Comparison of ENCODE assay signal across 7 mouse cellular contexts in genomic region chr6:28423767-28424695, GRCm38 (mm10). TPM values are rescaled to one million over a fixed set of nuclear protein-coding genes. Genes with fewer than 3 reads are reported as not detected.
DNase-seq lines count a peak whose midpoint lies in the region; ATAC-seq lines count a peak whose summit lies in the region.

No protein-coding gene starts in this region.

- peak overlapping the region; percentile 66 for H3K27ac ChIP-seq in intestine, embryonic 16.5 days (ENCODE audit: low read length)
- H3K27ac ChIP-seq in limb, embryonic 13.5 days, result peak overlapping the region; percentile 84
- H3K27ac ChIP-seq in midbrain, embryonic 13.5 days, result peak overlapping the region; percentile 86

- peaks cover 5% of the 10 kb centered on the region; the same call in 1 of the 2 replicates for H3K36me3 ChIP-seq in intestine, embryonic 16.5 days (ENCODE audit: control insufficient read depth, insufficient read depth, low read length)
- H3K36me3 ChIP-seq in limb, embryonic 13.5 days, result peaks cover 28% of the 10 kb centered on the region
- H3K36me3 ChIP-seq in midbrain, embryonic 13.5 days, result peaks cover 26% of the 10 kb centered on the region

- no peaks in the 10 kb centered on the region for H3K9me3 ChIP-seq in intestine, embryonic 16.5 days (ENCODE audit: control insufficient read depth, low read length)
- no peaks in the 10 kb centered on the region for H3K9me3 ChIP-seq in limb, embryonic 13.5 days
- no peaks in the 10 kb centered on the region for H3K9me3 ChIP-seq in midbrain, embryonic 13.5 days

- peak overlapping the region; percentile 75 for H3K4me2 ChIP-seq in intestine, embryonic 16.5 days (ENCODE audit: low read depth, low read length)
- H3K4me2 ChIP-seq in limb, embryonic 13.5 days (replicated peaks), result peak overlapping the region; percentile 71
- H3K4me2 ChIP-seq in midbrain, embryonic 13.5 days (replicated peaks), result peak overlapping the region; percentile 68

- DNase-seq in adrenal gland, adult 18-20 months (ENCODE audit: low spot score in 2 of 2), result peak; percentile 56 to 61
- DNase-seq in cerebellum, postnatal 36 days, result peak; percentile 66 to 69
- peak; percentile 51 for DNase-seq in gastrocnemius, postnatal 10 days
- peak; percentile 70 to 76 for DNase-seq in spleen, postnatal 10 days (ENCODE audit: low spot score in 2 of 2)

- peak overlapping the region; percentile 95 for H3K4me3 ChIP-seq in intestine, embryonic 16.5 days (ENCODE audit: low read length)
- H3K4me3 ChIP-seq in limb, embryonic 13.5 days, result peak overlapping the region; percentile 94
- peak overlapping the region; percentile 87 for H3K4me3 ChIP-seq in midbrain, embryonic 13.5 days (replicated peaks)

- H3K27me3 ChIP-seq in intestine, embryonic 16.5 days (replicated peaks; ENCODE audit: control insufficient read depth, insufficient read depth, low read length), result no peaks in the 10 kb centered on the region
- H3K27me3 ChIP-seq in limb, embryonic 13.5 days, result no peaks in the 10 kb centered on the region
- no peaks in the 10 kb centered on the region for H3K27me3 ChIP-seq in midbrain, embryonic 13.5 days

- 7% methylated on average over 44 of the region's 46 CpGs for WGBS in intestine, embryonic 16.5 days
- 15% methylated on average over 30 of the region's 46 CpGs for WGBS in limb, embryonic 13.5 days
- whole genome bisulfite sequencing in midbrain, embryonic 13.5 days, result 16% methylated on average over 34 of the region's 46 CpGs

- peaks cover 29% of the 10 kb centered on the region for H3K4me1 ChIP-seq in intestine, embryonic 16.5 days (ENCODE audit: control insufficient read depth, insufficient read depth, low read length)
- peaks cover 40% of the 10 kb centered on the region for H3K4me1 ChIP-seq in limb, embryonic 13.5 days
- peaks cover 46% of the 10 kb centered on the region for H3K4me1 ChIP-seq in midbrain, embryonic 13.5 days (replicated peaks)

- peak; percentile 41 for ATAC-seq in intestine, embryonic 16.5 days
- peak; percentile 48 for ATAC-seq in limb, embryonic 13.5 days (ENCODE audit: low FRiP score, low read depth)
- ATAC-seq in midbrain, embryonic 13.5 days, result peak; percentile 59

- peak overlapping the region; percentile 98 for H3K9ac ChIP-seq in intestine, embryonic 16.5 days (ENCODE audit: low read depth, low read length)
- peak overlapping the region; percentile 95 for H3K9ac ChIP-seq in limb, embryonic 13.5 days
- H3K9ac ChIP-seq in midbrain, embryonic 13.5 days (replicated peaks), result peak overlapping the region; percentile 94

RNA-seq across cellular contexts. Expression of gene Arf5, which starts 0.7 kb away (rescaled TPM):
- 100 to 1,000 TPM; 139 to 163 TPM for total RNA-seq in adrenal gland, adult 18-20 months (2021)
- total RNA-seq in gastrocnemius, postnatal 10 days (2021), result 100 to 1,000 TPM; 116 to 124 TPM
- 271 and 273 TPM in 2 replicates for polyA plus RNA-seq in intestine, embryonic 16.5 days (2015; fragmentation: Nextera tagmentation; extraction: Ambion mirVana)
- polyA plus RNA-seq in limb, embryonic 13.5 days (2015; fragmentation: Nextera tagmentation; extraction: Ambion mirVana), result 384 and 392 TPM in 2 replicates
- polyA plus RNA-seq in midbrain, embryonic 13.5 days (2015; fragmentation: Nextera tagmentation; extraction: Ambion mirVana), result 357 and 363 TPM in 2 replicates

RNA-seq across cellular contexts. Expression of gene Fscn3, which starts 3.6 kb away (rescaled TPM):
- not detected for total RNA-seq in adrenal gland, adult 18-20 months (2021)
- not detected for total RNA-seq in gastrocnemius, postnatal 10 days (2021)
- 0.07 TPM in 1 of 2 replicates, not detected in the other for polyA plus RNA-seq in intestine, embryonic 16.5 days (2015; fragmentation: Nextera tagmentation; extraction: Ambion mirVana)
- polyA plus RNA-seq in limb, embryonic 13.5 days (2015; fragmentation: Nextera tagmentation; extraction: Ambion mirVana), result not detected in 2 replicates
- 0.16 TPM in 1 of 2 replicates, not detected in the other for polyA plus RNA-seq in midbrain, embryonic 13.5 days (2015; fragmentation: Nextera tagmentation; extraction: Ambion mirVana)

RNA-seq across cellular contexts. Expression of gene Gcc1, which starts 4.2 kb away (rescaled TPM):
- total RNA-seq in adrenal gland, adult 18-20 months (2021), result 10 to 100 TPM; 15.2 to 18.1 TPM
- total RNA-seq in gastrocnemius, postnatal 10 days (2021), result 1 to 10 TPM; 5.7 to 7.9 TPM
- 8.4 and 8.6 TPM in 2 replicates for polyA plus RNA-seq in intestine, embryonic 16.5 days (2015; fragmentation: Nextera tagmentation; extraction: Ambion mirVana)
- 9.9 and 11.4 TPM in 2 replicates for polyA plus RNA-seq in limb, embryonic 13.5 days (2015; fragmentation: Nextera tagmentation; extraction: Ambion mirVana)
- 13.2 and 14.2 TPM in 2 replicates for polyA plus RNA-seq in midbrain, embryonic 13.5 days (2015; fragmentation: Nextera tagmentation; extraction: Ambion mirVana)

RNA-seq across cellular contexts. Expression of gene Pax4, which starts 25.1 kb away (rescaled TPM):
- not detected for total RNA-seq in adrenal gland, adult 18-20 months (2021)
- not detected for total RNA-seq in gastrocnemius, postnatal 10 days (2021)
- polyA plus RNA-seq in intestine, embryonic 16.5 days (2015; fragmentation: Nextera tagmentation; extraction: Ambion mirVana), result 1.8 and 2.6 TPM in 2 replicates
- not detected in 2 replicates for polyA plus RNA-seq in limb, embryonic 13.5 days (2015; fragmentation: Nextera tagmentation; extraction: Ambion mirVana)
- polyA plus RNA-seq in midbrain, embryonic 13.5 days (2015; fragmentation: Nextera tagmentation; extraction: Ambion mirVana), result not detected in 2 replicates

RNA-seq across cellular contexts. Expression of gene Zfp800, which starts 26.2 kb away (rescaled TPM):
- 10 to 100 TPM; 23.9 to 29.5 TPM for total RNA-seq in adrenal gland, adult 18-20 months (2021)
- 10 to 100 TPM in 1 of 2 experiments, 1 to 10 TPM in 1; 7.9 to 12.4 TPM for total RNA-seq in gastrocnemius, postnatal 10 days (2021)
- 22.6 and 23.2 TPM in 2 replicates for polyA plus RNA-seq in intestine, embryonic 16.5 days (2015; fragmentation: Nextera tagmentation; extraction: Ambion mirVana)
- 15.4 and 16.4 TPM in 2 replicates for polyA plus RNA-seq in limb, embryonic 13.5 days (2015; fragmentation: Nextera tagmentation; extraction: Ambion mirVana)
- polyA plus RNA-seq in midbrain, embryonic 13.5 days (2015; fragmentation: Nextera tagmentation; extraction: Ambion mirVana), result 24.1 and 28.6 TPM in 2 replicates

Comparison
In these comparisons a context has a peak if more than half of its experiments do, and no peak if none do; other contexts are left out.
1. Peak in every context shown above with its lines: DNase-seq, ATAC-seq, H3K4me3 ChIP-seq and H3K27ac ChIP-seq.